Mouse (Mus musculus) lung, postnatal 25 days (tissue): ENCODE data around the gene Mybph.
A peak's percentile ranks its signal among the peaks of the same experiment; 100 is the strongest.

ENCODE experiments used
- DNase-seq: peaks from one replicate; pipeline ENCODE4 v3.0.0; 2022; ENCODE audit warnings: low spot score

Mybph gene

GRCm38 (mm10) chr1:134193126-134193525, at the start of gene Mybph:
Gene Mybph, plus strand, starts transcription at chr1:134193448.
- DNase-seq, result no peak

GRCm38 (mm10) chr1:134146066-134146465, 47.2 kb upstream of the Mybph start:
- no peak for DNase-seq

- DNase-seq, result no peak
These were observed 43.2 kb upstream of the Mybph start for GRCm38 (mm10) chr1:134150076-134150475.

- DNase-seq, result no peak
These were observed 42.5 kb upstream of the Mybph start for GRCm38 (mm10) chr1:134150745-134151144.

GRCm38 (mm10) chr1:134151655-134152412, 41.4 kb upstream of the Mybph start:
- DNase-seq, result peak; percentile 86

- no peak for DNase-seq
These were observed 40.3 kb upstream of the Mybph start for GRCm38 (mm10) chr1:134152626-134153590.

GRCm38 (mm10) chr1:134154121-134154520, 39.1 kb upstream of the Mybph start:
- DNase-seq, result no peak

GRCm38 (mm10) chr1:134154655-134155054, 38.6 kb upstream of the Mybph start:
- no peak for DNase-seq

GRCm38 (mm10) chr1:134160404-134160803, 32.8 kb upstream of the Mybph start:
- DNase-seq, result no peak

GRCm38 (mm10) chr1:134161399-134161798, 31.8 kb upstream of the Mybph start:
- DNase-seq, result no peak

GRCm38 (mm10) chr1:134162510-134163225, 30.6 kb upstream of the Mybph start:
- peak; percentile 61 for DNase-seq

GRCm38 (mm10) chr1:134163476-134163875, 29.8 kb upstream of the Mybph start:
- DNase-seq, result no peak

GRCm38 (mm10) chr1:134164454-134164853, 28.8 kb upstream of the Mybph start:
- peak; percentile 77 for DNase-seq

GRCm38 (mm10) chr1:134166547-134166946, 26.7 kb upstream of the Mybph start:
- no peak for DNase-seq

GRCm38 (mm10) chr1:134167416-134168305, 25.6 kb upstream of the Mybph start:
- DNase-seq, result no peak

- DNase-seq, result no peak
These were observed 24.7 kb upstream of the Mybph start for GRCm38 (mm10) chr1:134168567-134168966.

GRCm38 (mm10) chr1:134168985-134169697, 24.1 kb upstream of the Mybph start:
- DNase-seq, result no peak

GRCm38 (mm10) chr1:134173081-134173480, 20.2 kb upstream of the Mybph start:
- no peak for DNase-seq

GRCm38 (mm10) chr1:134177976-134178375, 15.3 kb upstream of the Mybph start:
- no peak for DNase-seq

GRCm38 (mm10) chr1:134182025-134182424, 11.2 kb upstream of the Mybph start, which contains the start of gene Chil1:
Gene Chil1, plus strand, starts transcription at chr1:134182176.
- peak; percentile 76 for DNase-seq
